In the genomic region with DNA sequence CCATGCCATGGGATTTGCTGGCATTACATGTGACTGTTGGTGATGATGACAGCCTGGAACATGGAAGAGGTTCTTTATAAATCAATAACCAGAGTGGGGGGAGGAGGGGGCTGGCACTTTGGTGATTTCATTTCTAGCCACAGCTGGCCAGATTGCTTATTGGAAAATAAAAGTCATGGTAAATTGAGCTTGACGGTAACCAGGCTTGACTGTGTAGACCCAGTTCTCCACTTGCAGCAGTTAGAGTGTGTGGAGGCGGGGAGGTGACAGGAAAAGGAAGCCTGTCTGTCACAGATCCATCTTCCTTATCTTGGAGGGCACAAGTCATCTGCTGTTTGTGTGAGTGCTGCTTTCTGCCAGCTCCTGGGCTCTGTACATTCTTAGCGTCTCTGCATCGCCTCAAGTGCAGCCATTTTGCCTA, we compare ENCODE assay signal across 12 mouse cellular contexts.
DNase-seq lines count a peak whose midpoint lies in the region; ATAC-seq and TF ChIP-seq lines count a peak whose summit lies in the region.
"Had no signal": no experiment of that assay in that cellular context is flagged by ENCODE, and none has a peak within 500 bp of the region (broad histone marks: within the 10 kb centered on the region; RNA-seq: fewer than 3 reads in every experiment).

No protein-coding gene starts in this region.

- no peak for DNase-seq in midbrain, embryonic 10.5 days (ENCODE audit: low spot score)
- DNase-seq in c-Kit-positive CD71-negative TER-119-negative erythroid progenitor cells, embryonic 14.5 days (ENCODE audit: low read depth): peak; percentile 58
- peak; percentile 30 for DNase-seq in thymus, adult 2 months
- no peak for DNase-seq in right cerebral cortex, postnatal 14 days
- no peak for DNase-seq in spleen, postnatal 14 days (ENCODE audit: low spot score in 2 of 2)
- no peak for DNase-seq in hindbrain, postnatal 0 days (ENCODE audit: low spot score)
- DNase-seq: adrenal gland, adult 2 months had no signal

- H3K27ac ChIP-seq in midbrain, embryonic 10.5 days (replicated peaks): peak overlapping the region; percentile 14; the same call in 1 of the 2 replicates
- H3K27ac ChIP-seq in midbrain, embryonic 16.5 days (ENCODE audit: low read length): no peak overlapping the region
- peak overlapping the region; percentile 88 for H3K27ac ChIP-seq in liver, embryonic 12.5 days
- peak overlapping the region; percentile 57; the same call in 1 of the 2 replicates for H3K27ac ChIP-seq in thymus, adult 2 months (ENCODE audit: control insufficient read depth, insufficient read depth, low read length)
- no peak overlapping the region for H3K27ac ChIP-seq in hindbrain, postnatal 0 days
- H3K27ac ChIP-seq: embryonic facial prominence, embryonic 15.5 days; hindbrain, embryonic 15.5 days; macrophage had no signal

- TF ChIP-seq POLR2A in thymus, adult 2 months (IDR thresholded peaks at IDR 0.05; ENCODE audit: control insufficient read depth, extremely low read depth, insufficient read depth, low read length, poor library complexity): no peak

- 0 out of 2 replicates have a peak, but pooled peaks cover 5% of the 10 kb centered on the region for H3K36me3 ChIP-seq in midbrain, embryonic 10.5 days
- H3K36me3 ChIP-seq in midbrain, embryonic 16.5 days (ENCODE audit: control insufficient read depth, insufficient read depth, low read length): no peaks in the 10 kb centered on the region
- no peaks in the 10 kb centered on the region for H3K36me3 ChIP-seq in liver, embryonic 12.5 days
- no peaks in the 10 kb centered on the region for H3K36me3 ChIP-seq in thymus, adult 2 months (ENCODE audit: control insufficient read depth, insufficient read depth, low read length)
- H3K36me3 ChIP-seq in hindbrain, postnatal 0 days (ENCODE audit: insufficient read depth, low read length): no peaks in the 10 kb centered on the region
- H3K36me3 ChIP-seq: embryonic facial prominence, embryonic 15.5 days; hindbrain, embryonic 15.5 days had no signal

- WGBS in midbrain, embryonic 10.5 days: 88% methylated on average over 4 of the region's 4 CpGs
- WGBS in midbrain, embryonic 16.5 days: 86% methylated on average over 4 of the region's 4 CpGs
- WGBS in liver, embryonic 12.5 days (ENCODE audit: insufficient replicate concordance): 7% methylated on average over 4 of the region's 4 CpGs
- WGBS in thymus, adult 2 months: 11% methylated on average over 4 of the region's 4 CpGs
- WGBS in hindbrain, postnatal 0 days: 70% methylated on average over 4 of the region's 4 CpGs

- no peaks in the 10 kb centered on the region for H3K9me3 ChIP-seq in midbrain, embryonic 10.5 days (replicated peaks)
- no peaks in the 10 kb centered on the region for H3K9me3 ChIP-seq in midbrain, embryonic 16.5 days (replicated peaks; ENCODE audit: control insufficient read depth, low read length, poor library complexity, severe bottlenecking)
- H3K9me3 ChIP-seq in liver, embryonic 12.5 days (replicated peaks): no peaks in the 10 kb centered on the region
- no peaks in the 10 kb centered on the region for H3K9me3 ChIP-seq in hindbrain, postnatal 0 days (ENCODE audit: low read length)
- H3K9me3 ChIP-seq: embryonic facial prominence, embryonic 15.5 days; hindbrain, embryonic 15.5 days had no signal

- no peak overlapping the region for H3K9ac ChIP-seq in midbrain, embryonic 16.5 days (ENCODE audit: low read depth, low read length)
- H3K9ac ChIP-seq in liver, embryonic 12.5 days: 0 out of 2 replicates have a peak overlapping the region, but pooled peaks have one; percentile 15
- H3K9ac ChIP-seq in hindbrain, postnatal 0 days (replicated peaks; ENCODE audit: low read length): no peak overlapping the region
- H3K9ac ChIP-seq: embryonic facial prominence, embryonic 15.5 days; hindbrain, embryonic 15.5 days had no signal

- no peak overlapping the region for H3K4me3 ChIP-seq in midbrain, embryonic 10.5 days
- H3K4me3 ChIP-seq in midbrain, embryonic 16.5 days (ENCODE audit: low read depth, low read length): no peak overlapping the region
- no peak overlapping the region for H3K4me3 ChIP-seq in liver, embryonic 12.5 days
- no peak overlapping the region for H3K4me3 ChIP-seq in thymus, adult 2 months (ENCODE audit: control insufficient read depth, insufficient read depth, low read length)
- H3K4me3 ChIP-seq in hindbrain, postnatal 0 days (ENCODE audit: low read length): no peak overlapping the region
- H3K4me3 ChIP-seq: embryonic facial prominence, embryonic 15.5 days; hindbrain, embryonic 15.5 days had no signal

- no peak for ATAC-seq in midbrain, embryonic 16.5 days
- ATAC-seq in liver, embryonic 12.5 days: peak; percentile 90
- ATAC-seq in hindbrain, postnatal 0 days: no peak

- no peaks in the 10 kb centered on the region for H3K27me3 ChIP-seq in midbrain, embryonic 10.5 days (ENCODE audit: low read depth, poor library complexity, severe bottlenecking)
- no peaks in the 10 kb centered on the region for H3K27me3 ChIP-seq in midbrain, embryonic 16.5 days (ENCODE audit: control insufficient read depth, insufficient read depth, low read depth, low read length)
- H3K27me3 ChIP-seq in liver, embryonic 12.5 days (replicated peaks): no peaks in the 10 kb centered on the region
- no peaks in the 10 kb centered on the region for H3K27me3 ChIP-seq in thymus, adult 2 months (ENCODE audit: control insufficient read depth, insufficient read depth, low read length)
- no peaks in the 10 kb centered on the region for H3K27me3 ChIP-seq in hindbrain, postnatal 0 days (ENCODE audit: insufficient read depth, low read length)
- H3K27me3 ChIP-seq: embryonic facial prominence, embryonic 15.5 days; hindbrain, embryonic 15.5 days had no signal

- no peak for TF ChIP-seq CTCF in thymus, adult 2 months (IDR thresholded peaks at IDR 0.05; ENCODE audit: borderline replicate concordance, control insufficient read depth, extremely low read depth, insufficient read depth, low read length, poor library complexity)
- TF ChIP-seq CTCF in hindbrain, postnatal 0 days (IDR thresholded peaks at IDR 0.05; ENCODE audit: low read depth): no peak

- H3K4me1 ChIP-seq in midbrain, embryonic 10.5 days: peaks cover 36% of the 10 kb centered on the region
- peaks cover 20% of the 10 kb centered on the region for H3K4me1 ChIP-seq in midbrain, embryonic 16.5 days (ENCODE audit: control insufficient read depth, insufficient read depth, low read length)
- peaks cover 67% of the 10 kb centered on the region for H3K4me1 ChIP-seq in liver, embryonic 12.5 days
- H3K4me1 ChIP-seq in thymus, adult 2 months (replicated peaks; ENCODE audit: control insufficient read depth, insufficient read depth, low read length): peaks cover 13% of the 10 kb centered on the region
- H3K4me1 ChIP-seq in hindbrain, postnatal 0 days (ENCODE audit: insufficient read depth, low read length): peaks cover 11% of the 10 kb centered on the region

- H3K4me2 ChIP-seq in midbrain, embryonic 16.5 days (ENCODE audit: low read length): no peak overlapping the region
- peak overlapping the region; percentile 49 for H3K4me2 ChIP-seq in liver, embryonic 12.5 days
- no peak overlapping the region for H3K4me2 ChIP-seq in hindbrain, postnatal 0 days (ENCODE audit: low read depth, low read length)
- H3K4me2 ChIP-seq: embryonic facial prominence, embryonic 15.5 days; hindbrain, embryonic 15.5 days had no signal

Comparison
In these comparisons a context has a peak if more than half of its experiments do, and no peak if none do; other contexts are left out.
1. H3K27ac ChIP-seq: peak in midbrain, embryonic 10.5 days (single experiment), liver, embryonic 12.5 days (single experiment) and thymus, adult 2 months (single experiment); none in midbrain, embryonic 16.5 days (single experiment) and hindbrain, postnatal 0 days (single experiment).
2. DNase-seq: peak in c-Kit-positive CD71-negative TER-119-negative erythroid progenitor cells, embryonic 14.5 days (single experiment) and thymus, adult 2 months (single experiment); none in midbrain, embryonic 10.5 days (single experiment), right cerebral cortex, postnatal 14 days (single experiment), spleen, postnatal 14 days (0 of 2) and hindbrain, postnatal 0 days (single experiment).